Mouse (Mus musculus): ENCODE results near the gene Gzf1. TPM values are rescaled to one million over a fixed set of nuclear protein-coding genes. Genes with fewer than 3 reads are reported as not detected.

Gzf1 gene
- total and polyA plus RNA-seq, 2 experiments from 2014 or later = 15.0 to 21.8 TPM

- Histone ChIP-seq H3K4me1 (ENCODE audit: insufficient read depth) (no peaks in the 10 kb centered on the region), H3K4me3 (ENCODE audit: low read depth, low read length) (no peak overlapping the region), H3K27me3 (ENCODE audit: insufficient read depth, low read length) (no peaks in the 10 kb centered on the region), H3K27ac (ENCODE audit: low read depth, low read length) (no peak overlapping the region), H3K9me3 (ENCODE audit: low read length) (no peaks in the 10 kb centered on the region), H3K36me3 (ENCODE audit: insufficient read depth) (no peaks in the 10 kb centered on the region), H3K9ac (no peak overlapping the region), H3K4me2 (ENCODE audit: low read depth) (no peak overlapping the region)
- DNase-seq (peak; percentile 86), ATAC-seq (peak; percentile 95)
- TF ChIP-seq CTCF (IDR thresholded peaks at IDR 0.05; ENCODE audit: low read depth) = peak; percentile 89
- WGBS = 2% methylated on average over 3 of the region's 3 CpGs
Measured at GRCm38 (mm10) chr2:148654961-148655360, 25.9 kb upstream of the Gzf1 start.

- Histone ChIP-seq H3K4me2 (ENCODE audit: low read depth) (no peak overlapping the region), H3K4me3 (ENCODE audit: low read depth, low read length) (no peak overlapping the region), H3K9me3 (ENCODE audit: low read length) (no peaks in the 10 kb centered on the region), H3K9ac (no peak overlapping the region), H3K36me3 (ENCODE audit: insufficient read depth) (no peaks in the 10 kb centered on the region), H3K4me1 (ENCODE audit: insufficient read depth) (no peaks in the 10 kb centered on the region), H3K27me3 (ENCODE audit: insufficient read depth, low read length) (no peaks in the 10 kb centered on the region), H3K27ac (ENCODE audit: low read depth, low read length) (no peak overlapping the region)
- TF ChIP-seq CTCF (IDR thresholded peaks at IDR 0.05; ENCODE audit: low read depth) = no peak
- DNase-seq (no peak), ATAC-seq (no peak)
- WGBS = 95% methylated on average over 1 of the region's 1 CpGs
Measured at GRCm38 (mm10) chr2:148663458-148663857, 17.4 kb upstream of the Gzf1 start.

DNA sequence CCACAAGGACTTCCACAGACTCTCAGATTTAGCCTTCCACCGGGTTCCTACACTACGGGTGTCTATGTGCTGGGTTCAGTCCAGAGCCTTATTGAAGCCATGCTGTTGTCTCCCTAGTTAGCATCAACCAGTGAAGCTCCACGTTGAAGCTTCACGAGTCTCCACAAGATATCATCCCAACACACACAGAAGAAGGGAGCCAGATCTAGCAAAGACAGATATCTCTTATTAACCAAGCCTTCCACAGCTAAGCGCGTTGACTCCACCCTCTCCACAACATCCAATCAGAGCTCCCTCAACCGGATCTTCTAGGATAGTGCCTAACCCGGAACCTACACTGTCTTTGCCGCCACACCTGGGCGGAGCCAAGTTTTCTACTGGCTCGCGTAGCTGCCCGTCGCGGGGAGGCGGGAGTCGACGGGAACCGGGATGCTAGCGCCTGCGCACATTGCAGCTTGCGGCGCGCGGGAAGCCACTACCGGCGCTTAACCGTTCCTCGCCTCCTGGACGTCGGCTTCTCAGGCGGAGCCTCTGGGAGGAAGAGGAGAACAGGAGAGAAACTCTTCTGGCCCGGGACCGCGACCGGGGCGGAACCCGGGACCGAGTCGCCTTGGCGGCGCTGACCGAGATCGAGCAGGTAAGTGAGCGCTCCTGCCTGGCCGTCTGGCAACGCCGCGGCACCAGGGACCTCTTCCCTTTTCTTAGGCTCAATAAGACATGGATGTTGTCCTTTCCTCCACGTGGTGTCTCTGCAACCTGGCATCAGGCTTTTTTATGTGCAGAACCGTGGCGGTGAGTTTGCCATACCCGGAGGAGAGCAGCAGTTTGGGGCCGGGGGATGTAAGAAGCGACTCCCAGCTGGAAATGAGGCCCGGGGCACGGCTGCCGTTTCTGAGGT is 8.4 kb upstream of the Gzf1 start, which contains the start of gene Nxt1:
Gene Nxt1, plus strand, starts transcription at position 403 of the 898 bp plus-strand sequence.
- 3% methylated on average over 58 of the region's 58 CpGs for WGBS
- ATAC-seq = peak; percentile 100
- Histone ChIP-seq H3K4me2 (ENCODE audit: low read depth) (peak within 1 kb of the TSS; percentile 84), H3K9ac (peak within 1 kb of the TSS; percentile 71), H3K4me3 (ENCODE audit: low read depth, low read length) (peak within 1 kb of the TSS; percentile 80), H3K27me3 (ENCODE audit: insufficient read depth, low read length) (no peaks in the 10 kb centered on the region), H3K27ac (ENCODE audit: low read depth, low read length) (peak within 1 kb of the TSS; percentile 76), H3K36me3 (ENCODE audit: insufficient read depth) (peaks cover 15% of the 10 kb centered on the region), H3K4me1 (ENCODE audit: insufficient read depth) (peaks cover 6% of the 10 kb centered on the region; the same call in 1 of the 2 replicates), H3K9me3 (ENCODE audit: low read length) (no peaks in the 10 kb centered on the region)
- peak; percentile 99 for DNase-seq
- TF ChIP-seq CTCF (IDR thresholded peaks at IDR 0.05; ENCODE audit: low read depth) = peak; percentile 22; the same call in 1 of the 2 replicates

DNA sequence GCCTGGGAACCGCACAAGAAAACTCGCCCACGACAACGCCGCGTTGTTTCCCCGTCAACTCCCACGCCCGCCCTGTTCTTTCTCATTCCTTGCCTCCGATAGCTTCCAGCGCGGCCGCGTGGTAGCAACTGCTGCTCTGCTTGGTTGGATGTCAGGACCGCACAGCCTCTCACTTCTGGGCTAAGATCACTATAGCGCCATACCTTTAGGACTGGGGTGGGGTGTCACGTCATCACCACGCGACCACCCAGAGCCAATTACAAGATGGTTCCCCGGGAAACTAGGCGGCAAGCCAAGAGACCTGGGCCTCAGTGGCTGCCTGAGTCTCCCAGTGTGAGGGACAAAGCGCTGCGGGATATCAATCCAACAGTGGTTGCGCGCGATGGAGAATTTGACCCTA is 3.0 kb upstream of the Gzf1 start:
- DNase-seq = peak; percentile 94
- peaks cover 16% of the 10 kb centered on the region for H3K4me1 ChIP-seq (ENCODE audit: insufficient read depth)

DNA sequence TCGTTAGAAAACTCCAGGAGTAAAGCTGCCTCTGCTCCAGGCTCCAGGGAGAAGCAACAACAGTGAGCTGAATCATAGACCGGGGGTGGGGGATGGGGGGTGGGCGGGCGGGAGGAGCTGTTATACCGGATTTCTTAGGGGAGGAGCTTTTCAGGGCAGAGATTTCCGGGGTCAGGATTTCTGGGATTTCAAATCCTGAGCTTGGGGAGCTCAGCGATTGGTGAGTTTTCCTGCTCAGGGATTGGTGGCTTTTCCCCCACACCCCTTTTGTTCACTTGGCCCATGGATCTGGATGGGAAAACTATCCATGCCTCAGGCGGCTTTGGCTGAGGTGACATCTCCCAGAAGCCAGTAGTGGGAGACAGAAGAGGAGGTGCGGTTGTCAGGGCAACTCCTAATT is 1.5 kb upstream of the Gzf1 start:
- TF ChIP-seq CTCF (IDR thresholded peaks at IDR 0.05; ENCODE audit: low read depth) = no peak
- Histone ChIP-seq H3K27me3 (ENCODE audit: insufficient read depth, low read length) (no peaks in the 10 kb centered on the region), H3K4me2 (ENCODE audit: low read depth) (peak overlapping the region; percentile 27), H3K4me3 (ENCODE audit: low read depth, low read length) (no peak overlapping the region), H3K36me3 (ENCODE audit: insufficient read depth) (peaks cover 26% of the 10 kb centered on the region), H3K9me3 (ENCODE audit: low read length) (no peaks in the 10 kb centered on the region), H3K4me1 (ENCODE audit: insufficient read depth) (peaks cover 16% of the 10 kb centered on the region), H3K9ac (no peak overlapping the region), H3K27ac (ENCODE audit: low read depth, low read length) (peak overlapping the region; percentile 78)
- DNase-seq (peak; percentile 55), ATAC-seq (peak; percentile 21; the same call in 1 of the 2 replicates)
- 2% methylated on average over 9 of the region's 9 CpGs for WGBS

More for the DNA sequence above, 3.0 kb upstream of the Gzf1 start:
- Histone ChIP-seq H3K4me3 (ENCODE audit: low read depth, low read length) (peak overlapping the region; percentile 48), H3K36me3 (ENCODE audit: insufficient read depth) (peaks cover 15% of the 10 kb centered on the region), H3K9ac (peak overlapping the region; percentile 53), H3K4me2 (ENCODE audit: low read depth) (peak overlapping the region; percentile 63), H3K27ac (ENCODE audit: low read depth, low read length) (peak overlapping the region; percentile 70), H3K9me3 (ENCODE audit: low read length) (no peaks in the 10 kb centered on the region), H3K27me3 (ENCODE audit: insufficient read depth, low read length) (no peaks in the 10 kb centered on the region)
- WGBS = 3% methylated on average over 26 of the region's 26 CpGs
- TF ChIP-seq CTCF (IDR thresholded peaks at IDR 0.05; ENCODE audit: low read depth) = no peak
- ATAC-seq = peak; percentile 55

DNA sequence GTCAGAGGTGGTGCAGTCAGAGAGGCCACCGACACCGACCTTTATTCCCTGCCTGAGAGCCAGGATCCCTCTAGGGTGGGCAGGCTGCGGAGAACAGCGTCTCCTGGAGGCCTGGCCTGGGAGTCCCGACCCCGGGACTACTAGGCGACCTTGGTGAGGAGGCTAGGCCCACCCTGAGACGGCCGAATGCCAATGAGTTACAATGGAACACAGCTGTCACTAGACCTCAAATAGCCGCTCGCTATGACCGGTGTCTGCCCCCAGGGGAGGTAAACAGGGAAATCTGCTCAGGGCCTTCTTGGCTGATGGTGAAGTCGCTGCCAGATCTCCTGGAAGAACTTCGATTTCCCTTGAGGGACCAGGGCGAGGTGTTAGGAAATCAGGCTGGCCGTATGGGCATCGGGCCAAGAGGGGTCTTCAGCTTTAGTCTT is 653 bp downstream of the Gzf1 start:
- TF ChIP-seq CTCF (IDR thresholded peaks at IDR 0.05; ENCODE audit: low read depth) = peak; percentile 55
- ATAC-seq (peak; percentile 51), DNase-seq (no peak)
- 9% methylated on average over 17 of the region's 17 CpGs for WGBS
- H3K36me3 ChIP-seq (ENCODE audit: insufficient read depth) = peaks cover 32% of the 10 kb centered on the region
- H3K27me3 ChIP-seq (ENCODE audit: insufficient read depth, low read length) = no peaks in the 10 kb centered on the region
- H3K4me2 ChIP-seq (ENCODE audit: low read depth) = peak overlapping the region; percentile 85
- peak overlapping the region; percentile 42 for H3K27ac ChIP-seq (ENCODE audit: low read depth, low read length)
- peaks cover 16% of the 10 kb centered on the region for H3K4me1 ChIP-seq (ENCODE audit: insufficient read depth)
- H3K4me3 ChIP-seq (ENCODE audit: low read depth, low read length) = peak overlapping the region; percentile 62
- H3K9me3 ChIP-seq (ENCODE audit: low read length) = no peaks in the 10 kb centered on the region
- H3K9ac ChIP-seq = peak overlapping the region; percentile 73

GRCm38 (mm10) chr2:148683031-148683430 is 2.2 kb downstream of the Gzf1 start:
- 100% methylated on average over 1 of the region's 1 CpGs for WGBS
- DNase-seq (no peak), ATAC-seq (no peak)
- peaks cover 36% of the 10 kb centered on the region for H3K36me3 ChIP-seq (ENCODE audit: insufficient read depth)
- no peak overlapping the region for H3K4me3 ChIP-seq (ENCODE audit: low read depth, low read length)
- H3K9me3 ChIP-seq (ENCODE audit: low read length) = no peaks in the 10 kb centered on the region
- H3K4me1 ChIP-seq (ENCODE audit: insufficient read depth) = peaks cover 16% of the 10 kb centered on the region
- no peak overlapping the region for H3K4me2 ChIP-seq (ENCODE audit: low read depth)
- no peak overlapping the region for H3K27ac ChIP-seq (ENCODE audit: low read depth, low read length)
- H3K27me3 ChIP-seq (ENCODE audit: insufficient read depth, low read length) = no peaks in the 10 kb centered on the region
- no peak for TF ChIP-seq CTCF (IDR thresholded peaks at IDR 0.05; ENCODE audit: low read depth)
- H3K9ac ChIP-seq = no peak overlapping the region
